Mouse (Mus musculus): ENCODE measurements at regions not wholly inside any gene's neighbourhood (a gene's known extent, or its start where the extent isn't known, plus 50 kb on each side); places are given as distances from the start of the nearest gene placed in this dataset.

- TF ChIP-seq POLR2A (IDR thresholded peaks at IDR 0.05; ENCODE audit: borderline replicate concordance, extremely low read depth, insufficient read depth, insufficient read length, poor library complexity, severe bottlenecking) (no peak), CTCF (IDR thresholded peaks at IDR 0.05; ENCODE audit: borderline replicate concordance, extremely low read depth, insufficient read depth, insufficient read length) (no peak)
- peak; percentile 98 for DNase-seq (ENCODE audit: low read depth)
These were observed 83.3 kb upstream of the Vps8 start for GRCm38 (mm10) chr16:21339460-21340081.

GRCm38 (mm10) chr16:21340136-21340535 lies 82.8 kb upstream of the Vps8 start:
- no peak for DNase-seq (ENCODE audit: low read depth)

DNA sequence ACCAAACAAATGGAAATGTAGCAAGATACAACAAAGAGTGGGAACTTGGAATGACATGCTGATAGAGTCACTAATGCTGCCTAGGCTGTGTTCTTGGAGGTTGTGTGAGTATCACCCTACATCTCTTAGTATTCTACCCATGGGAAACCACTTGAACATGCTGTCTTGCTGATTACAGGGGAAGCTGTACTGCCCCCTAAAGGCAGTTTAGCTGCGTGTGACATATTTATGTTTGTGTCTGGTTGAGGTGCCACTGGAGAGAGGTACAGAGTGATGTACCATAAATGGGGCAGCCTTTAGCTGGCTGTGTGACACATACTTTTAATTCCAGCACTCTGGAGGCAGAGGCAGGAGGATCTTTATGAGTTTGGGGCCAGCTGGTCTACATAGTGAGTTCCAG lies 73.0 kb upstream of the Vps8 start:
- DNase-seq (ENCODE audit: low read depth), result no peak
- TF ChIP-seq POLR2A (IDR thresholded peaks at IDR 0.05; ENCODE audit: borderline replicate concordance, extremely low read depth, insufficient read depth, insufficient read length, poor library complexity, severe bottlenecking), result no peak
- TF ChIP-seq CTCF (IDR thresholded peaks at IDR 0.05; ENCODE audit: borderline replicate concordance, extremely low read depth, insufficient read depth, insufficient read length), result no peak; the same call in 1 of the 2 replicates

More at GRCm38 (mm10) chr16:21340136-21340535, 82.8 kb upstream of the Vps8 start:
- TF ChIP-seq POLR2A (IDR thresholded peaks at IDR 0.05; ENCODE audit: borderline replicate concordance, extremely low read depth, insufficient read depth, insufficient read length, poor library complexity, severe bottlenecking) (no peak), CTCF (IDR thresholded peaks at IDR 0.05; ENCODE audit: borderline replicate concordance, extremely low read depth, insufficient read depth, insufficient read length) (no peak)

- no peak for DNase-seq (ENCODE audit: low read depth)
- TF ChIP-seq CTCF (IDR thresholded peaks at IDR 0.05; ENCODE audit: borderline replicate concordance, extremely low read depth, insufficient read depth, insufficient read length) (no peak), POLR2A (IDR thresholded peaks at IDR 0.05; ENCODE audit: borderline replicate concordance, extremely low read depth, insufficient read depth, insufficient read length, poor library complexity, severe bottlenecking) (no peak)
These were observed 71.6 kb upstream of the Vps8 start for GRCm38 (mm10) chr16:21351289-21351688.

- no peak for DNase-seq (ENCODE audit: low read depth)
- TF ChIP-seq CTCF (IDR thresholded peaks at IDR 0.05; ENCODE audit: borderline replicate concordance, extremely low read depth, insufficient read depth, insufficient read length), result no peak
- no peak for TF ChIP-seq POLR2A (IDR thresholded peaks at IDR 0.05; ENCODE audit: borderline replicate concordance, extremely low read depth, insufficient read depth, insufficient read length, poor library complexity, severe bottlenecking)
These were observed 69.8 kb upstream of the Vps8 start for GRCm38 (mm10) chr16:21353111-21353510.

DNA sequence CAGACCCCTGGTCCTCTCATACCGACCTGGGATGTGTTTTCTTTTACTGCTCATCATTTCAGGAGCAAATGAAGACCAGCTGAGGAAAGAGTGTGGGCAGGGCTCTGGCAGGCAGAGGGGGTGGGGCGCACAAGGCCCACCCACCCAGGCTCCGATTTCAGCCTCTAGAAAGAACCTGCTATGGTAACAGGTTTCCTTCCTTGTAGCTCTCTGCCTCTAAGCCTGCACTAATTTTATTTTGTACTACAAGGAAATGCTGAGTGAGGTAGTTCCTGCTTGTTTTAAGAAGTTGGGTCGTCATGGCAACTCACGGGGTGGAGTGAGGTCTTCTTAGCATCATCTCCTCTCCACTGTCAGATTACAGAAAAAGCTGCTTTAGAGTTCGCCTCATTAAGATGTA lies 69.4 kb upstream of the Vps8 start:
- peak; percentile 30 for DNase-seq (ENCODE audit: low read depth)
- TF ChIP-seq CTCF (IDR thresholded peaks at IDR 0.05; ENCODE audit: borderline replicate concordance, extremely low read depth, insufficient read depth, insufficient read length), result no peak
- no peak for TF ChIP-seq POLR2A (IDR thresholded peaks at IDR 0.05; ENCODE audit: borderline replicate concordance, extremely low read depth, insufficient read depth, insufficient read length, poor library complexity, severe bottlenecking)

- no peak for DNase-seq (ENCODE audit: low read depth)
- TF ChIP-seq CTCF (IDR thresholded peaks at IDR 0.05; ENCODE audit: borderline replicate concordance, extremely low read depth, insufficient read depth, insufficient read length) (no peak), POLR2A (IDR thresholded peaks at IDR 0.05; ENCODE audit: borderline replicate concordance, extremely low read depth, insufficient read depth, insufficient read length, poor library complexity, severe bottlenecking) (no peak)
These were observed 67.3 kb upstream of the Vps8 start for GRCm38 (mm10) chr16:21355638-21356037.

- TF ChIP-seq CTCF (IDR thresholded peaks at IDR 0.05; ENCODE audit: borderline replicate concordance, extremely low read depth, insufficient read depth, insufficient read length) (no peak), POLR2A (IDR thresholded peaks at IDR 0.05; ENCODE audit: borderline replicate concordance, extremely low read depth, insufficient read depth, insufficient read length, poor library complexity, severe bottlenecking) (no peak)
- no peak for DNase-seq (ENCODE audit: low read depth)
These were observed 65.5 kb upstream of the Vps8 start for GRCm38 (mm10) chr16:21357433-21357832.

- peak; percentile 30 for DNase-seq (ENCODE audit: low read depth)
- TF ChIP-seq POLR2A (IDR thresholded peaks at IDR 0.05; ENCODE audit: borderline replicate concordance, extremely low read depth, insufficient read depth, insufficient read length, poor library complexity, severe bottlenecking), result no peak
- TF ChIP-seq CTCF (IDR thresholded peaks at IDR 0.05; ENCODE audit: borderline replicate concordance, extremely low read depth, insufficient read depth, insufficient read length), result no peak
These were observed 64.5 kb upstream of the Vps8 start for GRCm38 (mm10) chr16:21358313-21358920.

- no peak for DNase-seq (ENCODE audit: low read depth)
- no peak for TF ChIP-seq CTCF (IDR thresholded peaks at IDR 0.05; ENCODE audit: borderline replicate concordance, extremely low read depth, insufficient read depth, insufficient read length)
- no peak for TF ChIP-seq POLR2A (IDR thresholded peaks at IDR 0.05; ENCODE audit: borderline replicate concordance, extremely low read depth, insufficient read depth, insufficient read length, poor library complexity, severe bottlenecking)
These were observed 63.5 kb upstream of the Vps8 start for GRCm38 (mm10) chr16:21359459-21359858.

DNA sequence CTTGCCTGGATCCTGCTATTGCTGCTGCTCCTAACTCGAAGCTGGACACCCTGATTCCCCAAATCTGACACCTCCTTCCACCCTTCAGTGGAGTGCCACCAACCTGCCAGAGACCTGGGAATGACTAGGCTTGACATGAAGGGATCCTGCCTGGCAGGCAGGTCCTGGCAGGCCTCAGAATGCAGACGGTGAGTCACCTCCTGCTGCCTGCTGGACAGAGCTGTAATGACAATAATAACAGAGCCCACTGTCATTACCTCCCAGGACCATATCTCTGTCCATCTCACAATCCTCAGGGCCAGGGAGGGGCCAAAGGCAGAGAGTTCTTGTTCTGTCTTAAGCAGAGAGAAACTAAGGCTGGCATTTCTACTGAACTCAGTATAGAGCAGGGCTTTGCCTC lies 61.5 kb upstream of the Vps8 start:
- no peak for TF ChIP-seq POLR2A (IDR thresholded peaks at IDR 0.05; ENCODE audit: borderline replicate concordance, extremely low read depth, insufficient read depth, insufficient read length, poor library complexity, severe bottlenecking)
- TF ChIP-seq CTCF (IDR thresholded peaks at IDR 0.05; ENCODE audit: borderline replicate concordance, extremely low read depth, insufficient read depth, insufficient read length), result no peak
- no peak for DNase-seq (ENCODE audit: low read depth)
